Mouse (Mus musculus) erythroblast, embryonic 14.5 days (primary cell): ENCODE measurements around the gene Bad.

Source experiments
- GATA1 ChIP-seq: IDR thresholded peaks from 2 replicates; pipeline ENCODE4 v1.6.1; 2012; ENCODE audit warnings: low read length, inconsistent platforms, mixed read lengths
- TAL1 ChIP-seq: IDR thresholded peaks from 3 replicates; pipeline ENCODE4 v1.6.1; 2012; ENCODE audit warnings: low read length, inconsistent platforms, mixed read lengths

DNA sequence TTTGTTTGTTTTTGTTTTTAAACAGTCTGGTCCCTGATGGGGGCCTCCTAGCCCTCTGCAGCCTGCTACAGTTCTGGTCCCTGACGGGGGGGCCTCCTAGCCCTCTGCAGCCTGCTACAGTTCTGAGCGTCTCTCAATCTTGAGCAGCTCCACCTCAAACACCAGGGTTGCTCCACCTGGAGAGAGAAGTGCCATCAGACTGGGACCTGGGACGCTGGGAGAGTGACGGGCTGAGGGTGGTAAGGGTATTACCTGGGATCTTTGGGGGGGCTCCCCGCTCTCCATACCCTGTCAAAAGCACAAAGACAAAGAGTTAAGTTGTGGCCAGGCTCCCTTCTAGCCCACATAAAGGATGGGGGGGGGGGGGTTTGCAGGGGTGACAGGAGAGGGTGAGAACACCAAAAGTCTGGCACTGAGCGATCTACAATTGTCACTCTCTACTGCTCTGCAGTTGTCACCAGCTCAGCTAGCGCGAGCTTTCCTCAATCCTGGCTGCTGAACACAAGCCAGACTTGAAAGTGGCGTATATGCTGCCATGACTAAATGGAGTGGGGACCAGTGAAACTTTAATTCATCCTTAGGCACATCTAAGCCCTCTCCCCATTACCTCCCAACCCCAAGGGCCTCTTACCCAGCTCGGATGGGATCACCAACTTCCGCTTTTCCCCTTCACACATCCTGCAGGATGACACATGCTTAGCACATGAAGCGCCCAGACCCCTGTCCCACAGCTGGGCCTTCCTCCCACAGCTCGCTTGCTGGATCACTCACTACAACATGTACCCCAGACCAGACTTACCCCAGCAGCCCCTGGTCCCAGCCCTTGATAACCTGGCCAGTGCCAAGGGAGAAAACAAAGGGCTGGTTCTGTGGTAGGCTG lies 36.3 kb downstream of the Bad start:
- TF ChIP-seq TAL1 (no peak), GATA1 (no peak)
